Mouse (Mus musculus) midbrain, embryonic 16.5 days (tissue): ENCODE results near the gene Gpbar1. TPM values are rescaled to one million over a fixed set of nuclear protein-coding genes. Genes with fewer than 3 reads are reported as not detected.

Source experiments
- ATAC-seq: fragments of 200-750 bp; cut with Nextera tagmentation; 2 replicates; pipeline ENCODE4 v1.8.0; 2017; ENCODE audit warnings: moderate TSS enrichment
- H3K27ac ChIP-seq: fragments of 300-500 bp; sonication (generic); 2 replicates; pipeline ENCODE4 v1.5.1; 2014; ENCODE audit warnings: mild to moderate bottlenecking, low read length, mixed read lengths
- H3K27me3 ChIP-seq: fragments of 300-500 bp; sonication (generic); 2 replicates; pipeline ENCODE4 v1.6.1; 2014; ENCODE audit warnings: low read depth, low read length, mixed read lengths; ENCODE audit not compliant: control insufficient read depth, insufficient read depth
- H3K36me3 ChIP-seq: fragments of 300-500 bp; sonication (generic); 2 replicates; pipeline ENCODE4 v1.6.1; 2014; ENCODE audit warnings: mild to moderate bottlenecking, low read length, moderate library complexity, mixed read lengths; ENCODE audit not compliant: control insufficient read depth, insufficient read depth
- H3K4me1 ChIP-seq: fragments of 300-500 bp; sonication (generic); 2 replicates; pipeline ENCODE4 v1.6.1; 2014; ENCODE audit warnings: mild to moderate bottlenecking, low read length, mixed read lengths; ENCODE audit not compliant: control insufficient read depth, insufficient read depth
- H3K4me2 ChIP-seq: fragments of 300-500 bp; sonication (generic); 2 replicates; pipeline ENCODE4 v1.6.1; 2014; ENCODE audit warnings: mild to moderate bottlenecking, low read length, mixed read lengths
- H3K4me3 ChIP-seq: fragments of 300-500 bp; sonication (generic); 2 replicates; pipeline ENCODE4 v1.5.1; 2014; ENCODE audit warnings: low read depth, mild to moderate bottlenecking, low read length, moderate library complexity, mixed read lengths
- H3K9ac ChIP-seq: fragments of 300-500 bp; sonication (generic); 2 replicates; pipeline ENCODE4 v1.6.1; 2014; ENCODE audit warnings: low read depth, low read length, mixed read lengths
- H3K9me3 ChIP-seq: fragments of 300-500 bp; sonication (generic); replicated peaks from 2 replicates; pipeline ENCODE4 v1.6.1; 2014; ENCODE audit warnings: mild to moderate bottlenecking, low read length, mixed read lengths; ENCODE audit not compliant: control insufficient read depth, poor library complexity, severe bottlenecking
- WGBS: fragments of 180-500 bp; shearing (Covaris S2); extraction: QIAGEN DNeasy Blood & Tissue Kit; methylation state at CpG from one replicate; pipeline ENCODE4 v1.1.7; 2014; 5-methylcytosine and 5-hydroxymethylcytosine counted together
- polyA plus RNA-seq: library from polyadenylated mRNA; unstranded; fragments of >200 nt; fragmentation: Nextera tagmentation; extraction: Ambion mirVana; gene quantifications from 2 replicates; pipeline ENCODE4 v1.2.1, GENCODE M21; 2015

Gene Gpbar1
- polyA plus RNA-seq, 1 experiment from 2014 or later = 0.34 TPM

DNA sequence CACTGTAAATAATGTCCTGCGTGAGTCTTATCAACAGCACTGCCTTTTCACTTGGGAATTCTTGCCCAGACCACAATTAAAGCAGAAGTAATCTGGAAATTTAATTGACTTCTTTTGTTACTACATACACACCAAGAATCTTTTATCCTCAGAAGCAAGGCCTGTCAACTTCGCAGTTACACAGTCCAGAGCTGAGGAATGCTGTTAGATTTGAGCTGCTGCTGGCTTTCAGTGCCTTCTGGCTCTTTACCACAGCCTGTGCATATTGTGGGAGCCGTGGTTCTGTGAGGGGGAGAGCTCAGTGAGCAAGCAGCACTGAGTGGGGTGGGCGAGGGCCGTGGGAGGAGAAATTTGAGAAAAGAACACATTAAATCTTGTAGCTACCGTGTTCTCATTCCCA is 38.0 kb upstream of the Gpbar1 start:
- ATAC-seq = no peak

DNA sequence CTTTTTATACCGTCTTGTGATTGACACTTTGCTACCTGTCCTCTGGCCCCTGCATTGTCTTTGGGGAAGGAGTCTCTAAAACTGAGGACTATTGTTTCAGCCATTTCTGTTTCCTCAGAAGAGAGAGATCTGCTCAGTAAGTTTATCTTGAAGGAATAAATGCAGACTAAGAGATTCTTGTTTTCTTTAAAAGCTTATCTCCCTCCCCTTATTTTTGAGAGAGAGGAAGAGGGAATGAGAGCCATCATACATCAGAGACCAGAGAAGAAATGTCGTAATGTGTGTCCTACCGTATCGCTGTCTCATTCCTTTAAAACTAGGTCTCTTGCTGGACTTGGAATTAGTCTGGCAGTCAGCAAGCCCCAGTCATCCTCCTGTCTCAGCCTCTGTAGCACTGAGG is 37.5 kb upstream of the Gpbar1 start:
- WGBS = 80% methylated on average over 4 of the region's 4 CpGs
- no peak for ATAC-seq
- Histone ChIP-seq H3K4me1 (peaks cover 34% of the 10 kb centered on the region), H3K4me3 (no peak overlapping the region), H3K36me3 (no peaks in the 10 kb centered on the region), H3K27me3 (no peaks in the 10 kb centered on the region), H3K9ac (no peak overlapping the region), H3K4me2 (no peak overlapping the region), H3K27ac (no peak overlapping the region), H3K9me3 (no peaks in the 10 kb centered on the region)

More for the DNA sequence above, 38.0 kb upstream of the Gpbar1 start:
- Histone ChIP-seq H3K4me3 (no peak overlapping the region), H3K36me3 (no peaks in the 10 kb centered on the region), H3K27ac (no peak overlapping the region), H3K9me3 (no peaks in the 10 kb centered on the region), H3K4me2 (no peak overlapping the region), H3K9ac (no peak overlapping the region), H3K27me3 (no peaks in the 10 kb centered on the region), H3K4me1 (peaks cover 34% of the 10 kb centered on the region)
- 73% methylated on average over 6 of the region's 6 CpGs for WGBS

DNA sequence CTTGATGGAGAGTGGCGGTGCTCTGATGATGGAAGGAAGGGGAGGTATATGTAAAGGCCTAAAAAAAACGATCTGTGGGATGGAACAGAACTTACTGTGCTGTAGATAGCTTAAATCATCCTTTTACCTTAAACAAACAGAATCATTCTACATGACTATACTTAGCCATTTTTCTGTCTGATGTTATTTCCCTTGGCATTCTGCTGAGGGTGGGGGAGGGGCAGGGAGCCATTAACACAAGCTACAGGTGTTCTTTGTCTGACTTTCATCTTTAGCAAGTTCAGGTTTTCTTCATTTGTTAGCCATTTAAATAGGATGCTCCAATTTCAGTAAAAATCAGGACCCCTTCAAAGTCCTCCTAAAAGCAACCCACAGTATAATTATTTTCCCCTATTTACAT is 32.8 kb upstream of the Gpbar1 start:
- H3K9ac ChIP-seq = no peak overlapping the region
- H3K27ac ChIP-seq = no peak overlapping the region
- H3K4me2 ChIP-seq = no peak overlapping the region
- 88% methylated on average over 2 of the region's 2 CpGs for WGBS
- no peaks in the 10 kb centered on the region for H3K9me3 ChIP-seq
- ATAC-seq = no peak
- peaks cover 2% of the 10 kb centered on the region for H3K4me1 ChIP-seq
- no peaks in the 10 kb centered on the region for H3K27me3 ChIP-seq
- H3K4me3 ChIP-seq = no peak overlapping the region
- H3K36me3 ChIP-seq = peaks cover 8% of the 10 kb centered on the region; the same call in 1 of the 2 replicates

DNA sequence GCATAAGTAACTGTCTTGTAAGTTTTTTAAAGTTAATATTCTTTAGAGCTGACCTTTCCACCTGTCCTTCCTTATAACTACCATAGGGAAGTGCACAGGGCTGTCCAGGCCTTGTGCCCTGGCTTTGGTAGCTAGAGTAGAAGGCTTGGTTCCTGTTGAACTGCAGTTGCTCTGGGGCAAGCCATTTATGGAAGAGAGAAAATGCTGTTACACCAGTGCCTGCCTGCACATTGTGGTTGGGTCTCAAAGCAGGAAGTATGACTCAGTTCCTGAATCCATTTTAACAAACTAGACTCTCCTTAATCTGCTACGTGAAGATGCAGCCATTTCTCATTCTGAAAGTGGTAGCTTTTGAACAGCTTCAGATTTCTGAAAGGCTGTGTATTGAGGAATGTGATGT is 29.6 kb upstream of the Gpbar1 start:
- Histone ChIP-seq H3K4me1 (no peaks in the 10 kb centered on the region), H3K4me3 (no peak overlapping the region), H3K36me3 (peaks cover 19% of the 10 kb centered on the region), H3K27me3 (no peaks in the 10 kb centered on the region), H3K9ac (no peak overlapping the region), H3K9me3 (no peaks in the 10 kb centered on the region), H3K4me2 (no peak overlapping the region), H3K27ac (no peak overlapping the region)
- WGBS = 89% methylated on average over 1 of the region's 1 CpGs
- ATAC-seq = no peak

DNA sequence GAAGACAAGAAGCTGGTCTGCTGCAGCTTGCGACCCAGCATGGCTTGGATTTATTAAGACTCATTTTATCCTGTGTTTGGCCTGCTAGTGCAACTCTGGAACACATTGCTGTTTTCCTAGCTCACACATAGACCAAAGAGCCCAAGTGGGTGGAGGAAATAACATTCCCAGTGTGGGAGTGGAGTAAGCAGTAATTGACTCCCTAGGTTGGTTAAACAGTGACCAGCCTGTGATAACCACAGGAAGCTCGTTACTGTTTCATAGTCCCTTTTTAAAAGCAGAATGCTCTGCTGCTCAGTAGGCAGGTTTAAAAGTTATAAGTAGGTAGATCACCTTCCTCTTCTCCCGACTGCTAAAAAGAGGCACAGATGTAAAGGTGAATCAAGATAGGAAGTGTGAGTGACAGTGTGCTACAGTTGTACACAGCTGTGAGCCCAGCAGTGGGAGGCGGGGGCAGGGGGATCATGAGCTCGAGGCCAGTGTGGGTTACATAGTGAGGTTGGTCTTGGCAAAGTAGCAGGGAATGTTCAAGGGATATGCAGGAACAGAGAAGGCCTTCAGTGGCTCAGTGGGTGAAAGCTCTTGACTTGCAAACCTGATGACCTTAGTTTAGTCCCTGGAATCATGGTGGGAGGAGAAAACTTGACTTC is 28.9 kb upstream of the Gpbar1 start:
- Histone ChIP-seq H3K27me3 (no peaks in the 10 kb centered on the region), H3K9me3 (no peaks in the 10 kb centered on the region), H3K4me3 (no peak overlapping the region), H3K4me2 (no peak overlapping the region), H3K36me3 (peaks cover 21% of the 10 kb centered on the region), H3K4me1 (no peaks in the 10 kb centered on the region), H3K27ac (no peak overlapping the region), H3K9ac (no peak overlapping the region)
- 88% methylated on average over 5 of the region's 5 CpGs for WGBS
- no peak for ATAC-seq

DNA sequence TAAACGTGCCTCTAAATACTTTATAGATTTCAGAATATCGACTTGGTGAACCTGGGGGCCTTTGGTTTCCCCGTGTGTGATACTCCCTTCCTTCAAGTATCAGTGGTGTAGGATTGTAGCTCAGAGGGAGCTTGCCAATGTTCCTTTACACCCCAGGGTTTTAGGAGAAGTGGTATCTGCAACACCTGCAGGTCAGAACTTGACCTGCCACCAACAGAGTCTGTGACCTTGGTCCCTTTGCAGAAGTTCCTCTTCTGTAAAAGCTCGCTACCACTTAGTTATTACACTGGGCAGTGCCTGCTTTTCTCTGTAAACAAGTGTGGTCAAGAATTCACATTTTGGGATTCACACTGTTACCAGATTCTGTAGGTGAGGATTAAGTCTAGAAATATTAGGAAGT is 28.3 kb upstream of the Gpbar1 start:
- peaks cover 24% of the 10 kb centered on the region for H3K36me3 ChIP-seq
- H3K4me2 ChIP-seq = no peak overlapping the region
- H3K27me3 ChIP-seq = no peaks in the 10 kb centered on the region
- no peak overlapping the region for H3K27ac ChIP-seq
- ATAC-seq = no peak
- H3K4me3 ChIP-seq = no peak overlapping the region
- H3K9ac ChIP-seq = no peak overlapping the region
- WGBS = 88% methylated on average over 4 of the region's 4 CpGs
- no peaks in the 10 kb centered on the region for H3K9me3 ChIP-seq
- H3K4me1 ChIP-seq = no peaks in the 10 kb centered on the region

DNA sequence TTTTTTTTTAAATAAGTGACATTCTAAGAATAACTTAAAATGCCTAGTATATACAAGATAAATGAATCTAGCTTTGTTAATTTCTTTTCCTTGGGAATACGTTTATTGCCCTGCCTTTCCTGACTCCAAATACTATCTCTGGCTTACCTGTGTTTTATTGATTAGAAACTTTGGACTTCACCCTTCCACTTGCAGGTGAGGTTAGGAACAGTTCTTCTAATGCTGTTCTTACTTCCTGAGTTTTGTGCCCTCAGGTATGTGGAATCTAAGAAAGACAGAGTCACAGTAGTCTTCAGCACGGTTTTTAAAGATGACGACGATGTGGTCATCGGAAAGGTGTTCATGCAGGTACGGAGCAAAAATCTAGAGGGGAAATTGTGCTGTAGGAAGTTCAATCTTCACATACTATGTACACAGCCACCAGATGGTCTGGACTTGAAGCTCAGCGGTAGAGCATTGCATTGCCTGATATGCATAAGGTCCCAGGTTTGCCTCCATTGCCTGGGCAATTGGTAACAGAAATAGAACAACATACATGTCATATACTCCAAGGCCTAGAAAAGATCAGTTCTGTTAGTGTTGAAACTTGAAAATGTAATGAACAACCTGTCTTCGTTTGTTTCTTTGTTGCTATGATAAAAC is 22.5 kb upstream of the Gpbar1 start:
- no peak for ATAC-seq
- Histone ChIP-seq H3K27ac (no peak overlapping the region), H3K36me3 (peaks cover 42% of the 10 kb centered on the region), H3K4me2 (no peak overlapping the region), H3K9ac (no peak overlapping the region), H3K4me3 (no peak overlapping the region), H3K4me1 (no peaks in the 10 kb centered on the region), H3K27me3 (no peaks in the 10 kb centered on the region), H3K9me3 (no peaks in the 10 kb centered on the region)
- 98% methylated on average over 8 of the region's 8 CpGs for WGBS

DNA sequence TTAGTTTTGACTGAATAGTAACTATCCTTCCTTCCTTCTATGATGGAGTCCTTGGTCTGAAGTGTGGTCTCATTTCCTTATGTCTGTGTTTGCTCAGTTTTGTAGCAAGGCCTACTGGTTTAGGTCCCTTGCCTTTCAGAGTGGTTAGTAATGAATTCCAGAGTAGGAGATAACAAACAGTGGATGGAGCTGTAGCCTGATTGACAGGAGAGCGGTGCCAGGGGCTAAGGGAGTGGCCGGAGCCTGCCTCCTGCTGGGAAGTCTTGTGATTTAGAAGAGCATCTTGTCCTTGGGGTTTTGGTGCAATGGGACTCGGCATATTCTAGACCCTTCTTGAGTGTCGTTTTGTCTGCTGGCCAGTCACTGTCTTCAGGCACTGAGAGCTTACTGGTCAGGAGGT is 21.6 kb upstream of the Gpbar1 start:
- peaks cover 39% of the 10 kb centered on the region for H3K36me3 ChIP-seq
- H3K4me3 ChIP-seq = no peak overlapping the region
- no peak overlapping the region for H3K4me2 ChIP-seq
- WGBS = 79% methylated on average over 4 of the region's 4 CpGs
- no peaks in the 10 kb centered on the region for H3K9me3 ChIP-seq
- no peaks in the 10 kb centered on the region for H3K4me1 ChIP-seq
- no peaks in the 10 kb centered on the region for H3K27me3 ChIP-seq
- ATAC-seq = no peak
- no peak overlapping the region for H3K9ac ChIP-seq
- no peak overlapping the region for H3K27ac ChIP-seq

DNA sequence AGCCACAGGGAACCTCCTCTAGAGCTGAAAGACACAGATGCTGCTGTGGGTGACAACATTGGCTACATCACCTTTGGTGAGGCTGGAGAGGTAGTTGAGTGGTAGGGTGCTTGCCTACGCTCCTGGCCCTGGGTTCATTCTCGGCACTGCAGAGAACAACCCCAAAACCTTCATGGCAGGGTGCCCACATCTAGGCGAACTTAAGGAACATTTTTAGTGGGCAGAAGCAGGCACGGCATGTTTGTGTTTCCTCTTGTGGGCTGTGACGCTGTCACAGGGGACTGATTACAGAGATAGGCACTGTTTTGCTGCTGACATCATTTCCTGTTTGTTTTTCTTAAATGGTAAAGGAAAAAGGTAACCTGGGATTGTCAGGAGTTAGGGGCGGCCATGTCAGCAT is 15.8 kb upstream of the Gpbar1 start:
- Histone ChIP-seq H3K27ac (no peak overlapping the region), H3K9me3 (no peaks in the 10 kb centered on the region), H3K36me3 (peaks cover 64% of the 10 kb centered on the region), H3K9ac (no peak overlapping the region), H3K4me2 (no peak overlapping the region), H3K27me3 (no peaks in the 10 kb centered on the region), H3K4me3 (no peak overlapping the region), H3K4me1 (no peaks in the 10 kb centered on the region)
- 98% methylated on average over 6 of the region's 6 CpGs for WGBS
- no peak for ATAC-seq
